Mouse (Mus musculus) stomach, postnatal 0 days (tissue): Measurements from ENCODE around the gene Myo3b.

Experiments
- CTCF ChIP-seq: IDR thresholded peaks from 2 replicates; pipeline ENCODE4 v1.5.1; 2016; ENCODE audit warnings: antibody characterized with exemption, low read depth, mild to moderate bottlenecking, moderate library complexity
- EP300 ChIP-seq: optimal IDR thresholded peaks from 2 replicates; pipeline ENCODE3; 2016; ENCODE audit warnings: antibody characterized with exemption

- TF ChIP-seq EP300 (no peak), CTCF (no peak)
Observed at GRCm38 (mm10) chr2:70410298-70410885, 371.5 kb downstream of the Myo3b start.
